Mouse (Mus musculus): ENCODE data around the gene Slc25a17.

- TF ChIP-seq POLR2AphosphoS5 (IDR thresholded peaks at IDR 0.05; ENCODE audit: insufficient replicate concordance, low read depth, low read length) (no peak), CTCF (IDR thresholded peaks at IDR 0.05; ENCODE audit: low read depth, low read length) (no peak)
Measured at GRCm38 (mm10) chr15:81339158-81339557, 21.5 kb downstream of the Slc25a17 start.

Data from G1E (cell line).